Mouse (Mus musculus) ES-E14 (cell line): ENCODE measurements around the gene P3h1.

Experiments used
- HCFC1 ChIP-seq: IDR thresholded peaks from 2 replicates; pipeline ENCODE4 v1.6.1; 2012; ENCODE audit warnings: low read length, inconsistent platforms, borderline replicate concordance; ENCODE audit not compliant: insufficient read depth
- ZC3H11A ChIP-seq: IDR thresholded peaks from 2 replicates; pipeline ENCODE4 v1.6.1; 2012; ENCODE audit warnings: low read depth, mild to moderate bottlenecking, inconsistent platforms, low read length, borderline replicate concordance

DNA sequence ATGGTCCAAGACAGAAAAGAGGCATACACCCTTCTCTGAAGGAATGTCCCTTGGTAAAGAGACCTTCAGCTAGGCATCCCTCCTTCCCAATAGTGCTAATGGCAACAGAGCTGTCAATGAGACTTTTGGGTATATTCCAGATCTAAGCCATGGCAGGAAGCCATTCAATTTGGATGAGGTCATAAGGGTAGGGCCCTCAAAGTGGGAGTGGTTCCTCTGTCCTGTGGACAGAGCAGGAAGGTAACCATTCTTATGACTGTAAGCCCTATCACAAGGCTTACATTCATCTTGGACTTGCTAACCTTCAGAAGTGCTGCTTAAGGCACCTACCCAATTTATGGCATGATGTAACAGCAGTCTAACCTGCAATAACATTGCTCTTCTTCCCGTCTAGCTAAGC, 41.9 kb downstream of the P3h1 start:
- TF ChIP-seq ZC3H11A (no peak), HCFC1 (no peak)
